Mouse (Mus musculus) left cerebral cortex, adult 2 months (tissue): ENCODE measurements around the gene Irgq. TPM values are rescaled to one million over a fixed set of nuclear protein-coding genes. Genes with fewer than 3 reads are reported as not detected.
"Not testable (repeated sequence)": the region's sequence is repeated elsewhere in the genome, so short reads cannot be mapped to it uniquely, and the experiment has no call there.

Source experiments
- DNase-seq, 2 experiments: peaks; one replicate each; pipeline ENCODE4 v3.0.0; 2021 to 2022; ENCODE audit warnings: low spot score in 2 of 2, mixed read lengths in 1 of 2; ENCODE audit errors: extremely low spot score in 1 of 2
- H3K27ac ChIP-seq: fragments of 200-600 bp; 2 replicates; pipeline ENCODE4 v1.8.1; 2022
- H3K4me3 ChIP-seq: fragments of 200-600 bp; 2 replicates; pipeline ENCODE4 v1.8.1; 2022
- CTCF ChIP-seq: fragments of 200-600 bp; IDR thresholded peaks from 2 replicates; pipeline ENCODE4 v1.8.1; 2022; ENCODE audit warnings: antibody characterized with exemption, mild to moderate bottlenecking, moderate library complexity
- intact Hi-C: fragments of 180-260 bp; cut with DNase I; formaldehyde crosslinking; loops from one replicate; pipeline ENCODE4 v1.15.1; 2025
- total RNA-seq, 2 experiments: library from RNA; stranded (reverse); gene quantifications; 2 replicates each; pipeline ENCODE4 v1.2.3; 2021

Irgq gene
- total RNA-seq, 2 experiments from 2014 or later: 81.6 to 84.3 TPM

GRCm38 (mm10) chr7:24500929-24501328 is 29.6 kb upstream of the Irgq start:
- DNase-seq: no peak
- TF ChIP-seq CTCF: peak; percentile 66
- Histone ChIP-seq H3K4me3 (no peak overlapping the region), H3K27ac (no peak overlapping the region)
- intact Hi-C loops: no loop called here

GRCm38 (mm10) chr7:24501492-24501891 is 29.0 kb upstream of the Irgq start:
- DNase-seq: peak; percentile 48 to 51
- intact Hi-C loops: no loop called here
- no peak overlapping the region; the same call in 1 of the 2 replicates for H3K27ac ChIP-seq
- TF ChIP-seq CTCF: peak; percentile 44
- no peak overlapping the region for H3K4me3 ChIP-seq

- no peak for DNase-seq
- Histone ChIP-seq H3K27ac (no peak overlapping the region), H3K4me3 (no peak overlapping the region)
- no peak for TF ChIP-seq CTCF
- intact Hi-C loops: no loop called here
Observed at GRCm38 (mm10) chr7:24504004-24504403, 26.5 kb upstream of the Irgq start.

GRCm38 (mm10) chr7:24504868-24505267 is 25.6 kb upstream of the Irgq start:
- no peak for DNase-seq
- no peak overlapping the region; the same call in 1 of the 2 replicates for H3K27ac ChIP-seq
- intact Hi-C loops: no loop called here
- no peak overlapping the region for H3K4me3 ChIP-seq
- no peak for TF ChIP-seq CTCF

- peak overlapping the region; percentile 99 for H3K27ac ChIP-seq
- intact Hi-C loops: loop anchor here (2.0 kb wide), 1 partner anchor 25 kb away; no protein-coding TSS in a partner anchor
- H3K4me3 ChIP-seq: peak overlapping the region; percentile 70; the same call in 1 of the 2 replicates
Observed at GRCm38 (mm10) chr7:24505447-24506064, 24.9 kb upstream of the Irgq start.

GRCm38 (mm10) chr7:24506065-24506459 is 24.4 kb upstream of the Irgq start:
- TF ChIP-seq CTCF: no peak
- intact Hi-C loops: loop anchor here (2.0 kb wide), 1 partner anchor 25 kb away; no protein-coding TSS in a partner anchor
- no peak for DNase-seq
- Histone ChIP-seq H3K4me3 (peak overlapping the region; percentile 70), H3K27ac (peak overlapping the region; percentile 99)

More at GRCm38 (mm10) chr7:24505447-24506064, 24.9 kb upstream of the Irgq start:
- DNase-seq: no peak
- no peak for TF ChIP-seq CTCF

- no peak for TF ChIP-seq CTCF
- H3K4me3 ChIP-seq: peak overlapping the region; percentile 70
- intact Hi-C loops: loop anchor here (2.0 kb wide), 1 partner anchor 26 kb away; no protein-coding TSS in a partner anchor
Observed at GRCm38 (mm10) chr7:24506476-24506837, 24.0 kb upstream of the Irgq start.

GRCm38 (mm10) chr7:24506838-24507725 is 23.4 kb upstream of the Irgq start, which contains the start of gene Zfp428:
TSS of gene Zfp428 (plus strand) at chr7:24507006.
- peak within 1 kb of the TSS; percentile 99 for H3K27ac ChIP-seq
- H3K4me3 ChIP-seq: peak within 1 kb of the TSS; percentile 70
- DNase-seq: peak; percentile 85
- no peak for TF ChIP-seq CTCF
- intact Hi-C loops: loop anchor here (1.0 to 2.0 kb wide), 2 partner anchors 23 to 26 kb away; partner anchors contain the start of gene Irgq

More at GRCm38 (mm10) chr7:24506476-24506837, 24.0 kb upstream of the Irgq start:
- DNase-seq: peak in 1 of 2 experiments; percentile 53
- H3K27ac ChIP-seq: peak overlapping the region; percentile 99

GRCm38 (mm10) chr7:24507726-24508114 is 22.8 kb upstream of the Irgq start:
- no peak for DNase-seq
- peak overlapping the region; percentile 70 for H3K4me3 ChIP-seq
- intact Hi-C loops: loop anchor here (1.0 to 2.0 kb wide), 2 partner anchors 23 to 27 kb away; partner anchors contain the start of gene Irgq
- peak overlapping the region; percentile 99 for H3K27ac ChIP-seq
- TF ChIP-seq CTCF: no peak

- DNase-seq: no peak
- no peak within 1 kb of the TSS for H3K27ac ChIP-seq
- no peak within 1 kb of the TSS for H3K4me3 ChIP-seq
- intact Hi-C loops: no loop called here
- no peak for TF ChIP-seq CTCF
Observed at GRCm38 (mm10) chr7:24512355-24512754, 18.1 kb upstream of the Irgq start, which contains the start of gene AC161166.1. TSS of gene AC161166.1 (minus strand) at chr7:24512455.

GRCm38 (mm10) chr7:24516319-24516718 is 14.2 kb upstream of the Irgq start:
- intact Hi-C loops, H3K4me3 ChIP-seq, H3K27ac ChIP-seq, DNase-seq: not testable (repeated sequence)
- peak; percentile 41 for TF ChIP-seq CTCF

- Histone ChIP-seq H3K4me3 (no peak overlapping the region), H3K27ac (peak overlapping the region; percentile 76)
- intact Hi-C loops: no loop called here
- DNase-seq: no peak
- no peak for TF ChIP-seq CTCF
Observed at GRCm38 (mm10) chr7:24517077-24517476, 13.4 kb upstream of the Irgq start.
